Mouse (Mus musculus): ENCODE measurements around the gene Myb. TPM values are rescaled to one million over a fixed set of nuclear protein-coding genes. Genes with fewer than 3 reads are reported as not detected.

The Myb gene
- polyA plus RNA-seq, 1 experiment from 2014 or later: 7.7 TPM

GRCm38 (mm10) chr10:21090922-21091700 is 69.7 kb downstream of the Myb start:
- 83% methylated on average over 8 of the region's 8 CpGs for WGBS
- peak; percentile 26; the same call in 1 of the 2 replicates for ATAC-seq (ENCODE audit: low read depth)

GRCm38 (mm10) chr10:21089541-21089940 is 71.2 kb downstream of the Myb start:
- H3K27ac ChIP-seq (replicated peaks; ENCODE audit: low read depth, low read length): no peak overlapping the region
- H3K4me1 ChIP-seq (ENCODE audit: control insufficient read depth, insufficient read depth, low read length): no peaks in the 10 kb centered on the region
- H3K9me3 ChIP-seq (ENCODE audit: control insufficient read depth, low read length): no peaks in the 10 kb centered on the region
- ATAC-seq (ENCODE audit: low read depth) (no peak), DNase-seq (ENCODE audit: low spot score) (no peak)
- H3K36me3 ChIP-seq (ENCODE audit: control insufficient read depth, insufficient read depth, low read length): no peaks in the 10 kb centered on the region
- no peak overlapping the region for H3K9ac ChIP-seq (ENCODE audit: low read depth, low read length)
- H3K27me3 ChIP-seq (replicated peaks; ENCODE audit: control insufficient read depth, insufficient read depth, low read length): no peaks in the 10 kb centered on the region
- H3K4me3 ChIP-seq (ENCODE audit: low read depth, low read length): no peak overlapping the region
- H3K4me2 ChIP-seq (ENCODE audit: low read depth, low read length): no peak overlapping the region
- WGBS: 77% methylated on average over 3 of the region's 3 CpGs

More at GRCm38 (mm10) chr10:21090922-21091700, 69.7 kb downstream of the Myb start:
- H3K27ac ChIP-seq (replicated peaks; ENCODE audit: low read depth, low read length): no peak overlapping the region
- no peaks in the 10 kb centered on the region for H3K27me3 ChIP-seq (replicated peaks; ENCODE audit: control insufficient read depth, insufficient read depth, low read length)
- DNase-seq (ENCODE audit: low spot score): peak; percentile 57
- H3K9me3 ChIP-seq (ENCODE audit: control insufficient read depth, low read length): no peaks in the 10 kb centered on the region
- no peak overlapping the region for H3K4me3 ChIP-seq (ENCODE audit: low read depth, low read length)
- H3K4me1 ChIP-seq (ENCODE audit: control insufficient read depth, insufficient read depth, low read length): no peaks in the 10 kb centered on the region
- no peaks in the 10 kb centered on the region for H3K36me3 ChIP-seq (ENCODE audit: control insufficient read depth, insufficient read depth, low read length)
- H3K9ac ChIP-seq (ENCODE audit: low read depth, low read length): no peak overlapping the region
- no peak overlapping the region for H3K4me2 ChIP-seq (ENCODE audit: low read depth, low read length)

DNA sequence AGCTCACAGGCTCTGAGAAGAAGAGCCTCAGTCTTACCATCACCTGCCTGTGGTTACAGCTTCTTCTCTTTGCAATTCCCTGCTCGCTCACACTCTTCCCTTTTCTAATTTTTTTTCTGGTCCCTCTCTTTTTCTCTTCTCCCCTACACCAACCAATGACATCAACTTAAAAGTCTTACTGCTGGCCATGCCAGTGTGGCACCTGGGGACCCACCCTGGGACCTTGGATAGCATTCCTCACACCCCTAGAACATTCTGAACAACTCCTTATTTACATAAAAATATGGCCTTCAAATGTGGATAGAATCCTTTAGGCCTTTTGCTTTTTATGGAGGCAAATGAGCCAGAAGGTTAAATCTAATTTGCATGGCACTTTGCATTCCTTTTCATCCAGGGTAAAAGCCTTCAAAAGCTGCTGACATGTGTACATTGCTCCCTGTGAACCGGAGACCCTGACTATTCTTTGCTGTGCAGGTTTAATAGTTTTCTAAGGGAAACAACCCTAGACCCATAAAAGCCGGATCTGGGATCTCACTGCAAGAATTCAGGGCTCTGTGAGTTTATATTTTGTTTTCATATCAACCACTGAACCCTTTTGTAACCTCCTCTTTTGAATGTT is 73.1 kb downstream of the Myb start:
- Histone ChIP-seq H3K4me1 (ENCODE audit: control insufficient read depth, insufficient read depth, low read length) (peaks cover 4% of the 10 kb centered on the region; the same call in 1 of the 2 replicates), H3K9me3 (ENCODE audit: control insufficient read depth, low read length) (no peaks in the 10 kb centered on the region), H3K4me2 (ENCODE audit: low read depth, low read length) (no peak overlapping the region), H3K9ac (ENCODE audit: low read depth, low read length) (no peak overlapping the region), H3K27me3 (replicated peaks; ENCODE audit: control insufficient read depth, insufficient read depth, low read length) (no peaks in the 10 kb centered on the region), H3K27ac (replicated peaks; ENCODE audit: low read depth, low read length) (no peak overlapping the region), H3K4me3 (ENCODE audit: low read depth, low read length) (no peak overlapping the region), H3K36me3 (ENCODE audit: control insufficient read depth, insufficient read depth, low read length) (no peaks in the 10 kb centered on the region)
- ATAC-seq (ENCODE audit: low read depth) (no peak), DNase-seq (ENCODE audit: low spot score) (no peak)
- 70% methylated on average over 3 of the region's 3 CpGs for WGBS

DNA sequence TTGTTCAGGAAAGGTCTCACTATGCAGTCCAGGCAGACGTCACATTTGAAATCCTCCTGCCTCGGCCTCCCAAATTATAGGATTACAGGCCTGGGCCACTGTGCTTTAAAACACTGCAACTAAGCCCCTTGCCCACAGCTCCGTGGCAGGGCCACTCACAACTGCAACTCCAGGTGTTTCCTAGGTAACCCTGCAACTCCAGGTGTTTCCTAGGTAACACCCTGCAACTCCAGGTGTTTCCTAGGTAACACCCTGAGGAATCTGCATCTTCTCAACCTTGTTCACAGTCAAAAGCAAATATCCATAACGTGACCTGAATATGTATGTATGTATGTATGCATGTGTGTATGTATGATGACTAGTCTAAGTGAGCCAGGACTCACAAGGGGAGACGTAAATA is 75.7 kb downstream of the Myb start:
- no peak for DNase-seq (ENCODE audit: low spot score)
- 86% methylated on average over 5 of the region's 5 CpGs for WGBS

GRCm38 (mm10) chr10:21083391-21083918 is 77.3 kb downstream of the Myb start:
- H3K27ac ChIP-seq (replicated peaks; ENCODE audit: low read depth, low read length): no peak overlapping the region
- no peak for ATAC-seq (ENCODE audit: low read depth)
- H3K9ac ChIP-seq (ENCODE audit: low read depth, low read length): no peak overlapping the region
- no peaks in the 10 kb centered on the region for H3K9me3 ChIP-seq (ENCODE audit: control insufficient read depth, low read length)
- H3K4me2 ChIP-seq (ENCODE audit: low read depth, low read length): no peak overlapping the region
- no peaks in the 10 kb centered on the region for H3K36me3 ChIP-seq (ENCODE audit: control insufficient read depth, insufficient read depth, low read length)
- no peaks in the 10 kb centered on the region for H3K27me3 ChIP-seq (replicated peaks; ENCODE audit: control insufficient read depth, insufficient read depth, low read length)
- H3K4me1 ChIP-seq (ENCODE audit: control insufficient read depth, insufficient read depth, low read length): peaks cover 4% of the 10 kb centered on the region; the same call in 1 of the 2 replicates
- WGBS: 59% methylated on average over 8 of the region's 8 CpGs
- no peak overlapping the region for H3K4me3 ChIP-seq (ENCODE audit: low read depth, low read length)
- peak; percentile 24 for DNase-seq (ENCODE audit: low spot score)

More for the DNA sequence above, 75.7 kb downstream of the Myb start:
- H3K4me3 ChIP-seq (ENCODE audit: low read depth, low read length): no peak overlapping the region
- no peaks in the 10 kb centered on the region for H3K27me3 ChIP-seq (replicated peaks; ENCODE audit: control insufficient read depth, insufficient read depth, low read length)
- no peak overlapping the region for H3K4me2 ChIP-seq (ENCODE audit: low read depth, low read length)
- no peak overlapping the region for H3K9ac ChIP-seq (ENCODE audit: low read depth, low read length)
- no peak for ATAC-seq (ENCODE audit: low read depth)
- H3K36me3 ChIP-seq (ENCODE audit: control insufficient read depth, insufficient read depth, low read length): no peaks in the 10 kb centered on the region
- H3K27ac ChIP-seq (replicated peaks; ENCODE audit: low read depth, low read length): no peak overlapping the region
- H3K9me3 ChIP-seq (ENCODE audit: control insufficient read depth, low read length): no peaks in the 10 kb centered on the region
- peaks cover 4% of the 10 kb centered on the region; the same call in 1 of the 2 replicates for H3K4me1 ChIP-seq (ENCODE audit: control insufficient read depth, insufficient read depth, low read length)

DNA sequence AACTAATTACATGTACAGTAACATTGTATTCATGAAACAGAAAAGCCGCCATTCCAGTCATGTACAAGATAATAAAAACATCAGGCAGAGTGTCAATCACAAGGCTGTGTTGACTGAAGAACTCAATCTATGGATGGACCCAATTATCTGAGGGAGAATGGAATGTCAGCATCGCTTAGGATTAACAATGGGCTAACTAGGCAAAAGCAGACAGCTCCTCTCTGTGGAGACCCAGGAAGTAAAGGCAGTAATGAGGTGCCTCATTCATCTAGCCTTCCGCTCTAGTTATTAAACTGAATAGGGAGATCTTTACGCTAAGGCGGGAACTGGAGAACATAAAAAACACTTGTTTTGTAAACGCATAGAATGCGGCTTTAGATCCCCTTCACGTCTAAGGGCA is 78.3 kb downstream of the Myb start:
- peaks cover 4% of the 10 kb centered on the region; the same call in 1 of the 2 replicates for H3K4me1 ChIP-seq (ENCODE audit: control insufficient read depth, insufficient read depth, low read length)
- H3K4me2 ChIP-seq (ENCODE audit: low read depth, low read length): no peak overlapping the region
- no peak overlapping the region for H3K9ac ChIP-seq (ENCODE audit: low read depth, low read length)
- no peaks in the 10 kb centered on the region for H3K36me3 ChIP-seq (ENCODE audit: control insufficient read depth, insufficient read depth, low read length)
- no peak overlapping the region for H3K4me3 ChIP-seq (ENCODE audit: low read depth, low read length)
- no peak overlapping the region for H3K27ac ChIP-seq (replicated peaks; ENCODE audit: low read depth, low read length)
- DNase-seq (ENCODE audit: low spot score) (peak; percentile 74), ATAC-seq (ENCODE audit: low read depth) (peak; percentile 87)
- H3K27me3 ChIP-seq (replicated peaks; ENCODE audit: control insufficient read depth, insufficient read depth, low read length): no peaks in the 10 kb centered on the region
- 65% methylated on average over 8 of the region's 8 CpGs for WGBS
- no peaks in the 10 kb centered on the region for H3K9me3 ChIP-seq (ENCODE audit: control insufficient read depth, low read length)

DNA sequence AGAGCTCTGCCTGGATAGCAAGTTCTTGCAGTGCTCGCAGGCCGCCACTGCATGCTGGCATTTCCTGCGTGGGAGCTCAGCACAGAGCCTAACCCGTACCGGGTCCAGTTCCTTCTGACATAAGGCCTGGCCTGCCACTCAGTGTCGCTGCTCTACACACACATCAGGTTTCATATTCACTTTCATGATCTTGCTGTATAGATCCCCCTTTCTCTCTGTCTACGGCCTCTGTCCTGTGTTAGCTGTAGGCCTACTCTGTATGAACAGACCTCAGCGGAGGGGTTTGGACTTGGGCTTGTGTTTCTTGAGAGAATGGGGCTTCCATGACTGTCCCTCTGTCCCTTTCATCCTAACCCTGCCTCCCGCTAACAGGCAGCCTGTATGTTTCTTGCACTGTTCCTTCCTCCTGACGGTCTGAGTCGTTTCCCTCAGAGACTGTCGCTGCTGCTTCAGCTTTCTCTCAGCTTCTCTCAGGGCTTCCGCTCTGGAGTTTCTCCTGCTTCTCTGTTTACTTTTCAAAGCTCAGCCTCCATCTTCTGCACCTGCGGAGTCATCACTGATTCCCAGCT is 83.5 kb downstream of the Myb start:
- Histone ChIP-seq H3K4me3 (ENCODE audit: low read depth, low read length) (no peak overlapping the region), H3K27ac (replicated peaks; ENCODE audit: low read depth, low read length) (no peak overlapping the region), H3K36me3 (ENCODE audit: control insufficient read depth, insufficient read depth, low read length) (no peaks in the 10 kb centered on the region), H3K4me2 (ENCODE audit: low read depth, low read length) (no peak overlapping the region), H3K4me1 (ENCODE audit: control insufficient read depth, insufficient read depth, low read length) (no peaks in the 10 kb centered on the region), H3K27me3 (replicated peaks; ENCODE audit: control insufficient read depth, insufficient read depth, low read length) (no peaks in the 10 kb centered on the region), H3K9ac (ENCODE audit: low read depth, low read length) (no peak overlapping the region), H3K9me3 (ENCODE audit: control insufficient read depth, low read length) (no peaks in the 10 kb centered on the region)
- 73% methylated on average over 14 of the region's 14 CpGs for WGBS
- DNase-seq (ENCODE audit: low spot score) (no peak), ATAC-seq (ENCODE audit: low read depth) (no peak)

DNA sequence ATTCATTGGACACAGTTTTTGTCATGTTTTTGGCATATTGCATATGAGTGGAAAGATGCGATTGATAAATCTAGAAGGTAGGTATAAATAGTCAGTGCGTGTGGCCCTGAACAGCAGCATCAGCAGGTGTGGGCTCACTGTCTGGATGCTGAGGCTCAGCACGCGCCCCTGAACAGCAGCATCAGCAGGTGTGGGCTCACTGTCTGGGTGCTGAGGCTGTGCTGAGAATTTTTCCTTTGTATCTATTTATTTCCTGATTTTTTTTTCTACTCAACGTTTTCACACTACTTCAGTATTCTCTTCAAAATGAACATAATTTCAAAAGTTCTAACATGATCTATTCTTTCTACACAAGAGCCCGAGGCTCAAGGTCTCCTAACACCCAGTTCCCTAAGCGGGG is 84.1 kb downstream of the Myb start:
- Histone ChIP-seq H3K9ac (ENCODE audit: low read depth, low read length) (no peak overlapping the region), H3K4me1 (ENCODE audit: control insufficient read depth, insufficient read depth, low read length) (no peaks in the 10 kb centered on the region), H3K4me3 (ENCODE audit: low read depth, low read length) (no peak overlapping the region), H3K27ac (replicated peaks; ENCODE audit: low read depth, low read length) (no peak overlapping the region), H3K36me3 (ENCODE audit: control insufficient read depth, insufficient read depth, low read length) (no peaks in the 10 kb centered on the region), H3K27me3 (replicated peaks; ENCODE audit: control insufficient read depth, insufficient read depth, low read length) (no peaks in the 10 kb centered on the region), H3K4me2 (ENCODE audit: low read depth, low read length) (no peak overlapping the region), H3K9me3 (ENCODE audit: control insufficient read depth, low read length) (no peaks in the 10 kb centered on the region)
- no peak for DNase-seq (ENCODE audit: low spot score)
- no peak for ATAC-seq (ENCODE audit: low read depth)
- 88% methylated on average over 7 of the region's 7 CpGs for WGBS
